Mouse (Mus musculus): Measurements from ENCODE around the gene Pcnx2. TPM values are rescaled to one million over a fixed set of nuclear protein-coding genes. Genes with fewer than 3 reads are reported as not detected.

The Pcnx2 gene
- total RNA-seq, 4 experiments from 2014 or later: 0.24 to 0.51 (median 0.38) TPM

DNA sequence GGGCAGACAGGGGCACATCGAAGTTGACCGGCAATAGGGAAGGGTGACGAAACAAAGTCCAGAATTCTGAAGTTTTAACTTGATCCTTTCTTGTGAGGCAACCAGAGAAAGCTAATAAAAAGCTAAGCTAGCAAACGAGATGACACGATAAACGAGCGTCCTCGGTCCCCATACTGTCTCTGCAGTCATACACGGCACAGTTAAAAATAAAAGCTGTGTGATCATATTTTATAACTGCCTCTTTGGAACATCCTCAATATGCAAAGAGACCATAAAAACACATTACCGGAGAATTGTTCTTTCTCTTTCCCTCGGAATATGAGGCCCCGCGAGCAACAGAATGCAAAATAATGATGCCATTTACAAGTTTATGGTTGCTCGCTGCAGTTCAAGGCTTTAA lies 76.1 kb downstream of the Pcnx2 start:
- DNase-seq (ENCODE audit: low spot score in 2 of 2): no peak

- DNase-seq (ENCODE audit: low spot score in 2 of 2): no peak
Observed at GRCm38 (mm10) chr8:125819797-125820196, 78.3 kb downstream of the Pcnx2 start.

DNA sequence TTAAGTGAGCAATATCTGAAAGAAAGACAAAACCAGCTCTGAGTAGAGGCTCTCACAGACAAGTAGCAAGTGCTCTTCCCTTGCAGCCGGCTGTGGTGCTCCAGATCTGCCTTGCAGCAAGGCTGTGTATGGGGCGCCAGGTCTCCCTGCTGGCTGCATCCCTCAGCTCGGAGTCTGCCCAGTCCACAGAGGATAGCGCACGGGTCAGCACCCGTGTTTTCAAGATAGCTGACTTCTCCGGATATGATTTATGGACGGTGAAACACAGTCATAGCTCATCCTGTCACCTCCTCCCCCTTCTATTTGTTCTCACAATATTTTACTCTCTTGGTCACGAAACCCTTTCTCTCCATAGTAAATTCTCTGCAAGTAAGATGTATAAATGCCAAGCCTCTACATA lies 79.3 kb downstream of the Pcnx2 start:
- no peak for DNase-seq (ENCODE audit: low spot score in 2 of 2)

- no peak for DNase-seq (ENCODE audit: low spot score in 2 of 2)
Observed at GRCm38 (mm10) chr8:125816742-125817141, 81.4 kb downstream of the Pcnx2 start.

DNA sequence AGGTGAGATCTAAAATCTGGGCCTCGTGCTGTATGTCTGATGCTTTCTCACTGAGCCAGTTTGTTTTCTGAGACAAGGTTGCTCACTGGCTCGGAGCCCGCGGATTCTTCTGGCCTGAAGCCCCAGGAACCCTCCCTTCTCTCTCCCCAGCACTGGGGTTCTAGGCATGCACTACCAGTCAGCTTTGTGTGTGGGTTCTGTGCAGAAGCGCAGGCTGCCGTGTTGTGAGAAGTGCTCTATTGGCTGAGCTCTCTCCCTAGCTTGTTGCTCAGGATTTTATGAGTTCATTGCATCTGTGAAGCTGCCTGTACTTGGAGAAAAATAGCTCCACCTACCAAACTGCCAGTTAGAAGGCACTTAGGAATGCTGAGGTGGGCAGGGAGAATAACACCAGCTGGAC lies 89.3 kb downstream of the Pcnx2 start:
- no peak for DNase-seq (ENCODE audit: low spot score in 2 of 2)

DNA sequence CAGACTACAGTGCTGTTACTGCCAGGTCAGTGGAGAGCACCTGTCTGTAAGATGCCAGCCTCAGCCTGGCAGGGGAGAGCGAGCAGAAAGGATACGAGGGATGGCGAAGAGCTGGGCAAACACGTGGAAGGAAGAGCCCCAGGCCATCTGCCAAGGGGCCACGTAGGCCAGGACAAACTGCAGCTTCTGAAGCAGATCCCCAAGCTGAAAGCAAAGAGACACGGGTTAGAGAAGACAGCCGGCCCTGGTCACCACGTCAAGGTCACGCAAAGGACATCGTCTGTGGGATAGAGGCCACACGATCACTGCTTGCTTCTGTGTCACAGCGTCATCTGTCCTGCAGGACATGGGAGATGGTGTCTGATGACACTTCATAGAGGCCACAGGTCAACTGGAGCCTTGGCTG lies 90.2 kb downstream of the Pcnx2 start:
- DNase-seq (ENCODE audit: low spot score in 2 of 2): peak; percentile 3 to 29

DNA sequence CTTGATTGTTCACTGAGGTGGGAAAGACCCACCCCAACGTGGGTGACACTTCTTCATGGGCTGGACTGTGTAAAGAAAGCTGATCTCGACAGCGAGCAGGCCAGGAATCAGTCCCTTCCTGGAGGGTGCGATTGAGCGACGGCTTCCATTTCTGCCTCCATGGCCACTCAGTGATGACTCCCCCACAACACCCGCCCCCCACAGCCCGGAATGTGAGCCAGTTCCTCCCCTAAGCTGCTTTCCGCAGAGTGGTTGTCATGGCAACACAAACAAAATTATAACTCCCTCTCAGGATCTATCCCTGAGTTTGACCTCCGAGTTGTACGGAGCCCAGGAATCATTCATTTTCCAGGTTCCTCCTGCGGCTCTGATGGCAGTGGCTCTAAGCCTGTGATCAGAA lies 91.7 kb downstream of the Pcnx2 start:
- no peak for DNase-seq (ENCODE audit: low spot score in 2 of 2)

GRCm38 (mm10) chr8:125796970-125797369 lies 101.1 kb downstream of the Pcnx2 start:
- DNase-seq (ENCODE audit: low spot score in 2 of 2): no peak

- no peak for DNase-seq (ENCODE audit: low spot score in 2 of 2)
Observed at GRCm38 (mm10) chr8:125795341-125795740, 102.8 kb downstream of the Pcnx2 start.

DNA sequence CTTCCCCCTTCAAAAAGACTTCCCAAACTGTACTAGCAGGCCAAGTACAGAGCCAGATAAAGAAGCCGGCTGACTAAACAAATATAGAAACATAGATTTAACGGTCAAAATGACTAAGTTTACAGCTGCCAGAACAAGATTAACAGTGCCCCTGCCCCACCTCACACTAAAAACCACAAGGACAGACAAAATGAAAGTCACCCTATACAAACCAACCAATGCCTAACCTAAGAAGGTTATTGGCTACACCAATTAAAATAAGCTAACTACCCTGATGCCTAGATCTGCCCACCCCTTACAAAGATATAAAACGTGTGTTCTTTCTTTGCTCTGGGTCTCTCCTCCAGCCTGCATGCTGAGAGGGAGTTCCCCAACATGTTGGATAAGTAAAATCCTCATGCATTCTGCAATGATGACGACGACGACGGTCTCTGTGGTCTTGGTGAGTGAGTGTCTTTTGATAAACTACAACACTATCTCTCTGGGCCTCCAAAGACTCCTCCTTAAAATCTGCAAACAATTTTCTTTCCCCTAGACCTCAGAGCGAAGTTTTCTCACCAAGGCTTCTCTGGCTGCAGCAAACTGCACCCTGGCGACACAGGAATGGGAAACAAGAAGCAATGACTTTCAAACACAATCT lies 105.2 kb downstream of the Pcnx2 start:
- no peak for DNase-seq (ENCODE audit: low spot score in 2 of 2)

- no peak for DNase-seq (ENCODE audit: low spot score in 2 of 2)
Observed at GRCm38 (mm10) chr8:125786886-125787285, 111.2 kb downstream of the Pcnx2 start.

DNA sequence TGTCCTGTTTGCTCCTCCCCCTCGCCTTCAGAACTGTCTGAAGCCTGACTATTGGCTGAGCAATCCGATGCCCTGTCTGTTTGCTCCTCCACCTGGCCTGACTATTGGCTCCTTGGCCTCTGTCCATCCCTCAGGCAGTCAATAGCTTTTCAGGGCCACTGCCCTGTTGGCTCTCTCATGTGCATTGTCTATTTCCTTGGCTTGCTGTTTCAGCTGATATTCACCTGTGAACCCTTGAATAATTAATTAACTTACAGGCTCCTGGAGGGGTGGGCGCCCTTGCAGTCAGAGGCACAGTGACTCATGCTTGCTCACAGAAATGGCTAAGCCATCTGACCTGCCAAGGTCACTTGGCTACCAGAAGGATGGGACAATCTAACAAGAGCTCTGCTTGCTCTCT lies 116.0 kb downstream of the Pcnx2 start:
- DNase-seq (ENCODE audit: low spot score in 2 of 2): no peak

DNA sequence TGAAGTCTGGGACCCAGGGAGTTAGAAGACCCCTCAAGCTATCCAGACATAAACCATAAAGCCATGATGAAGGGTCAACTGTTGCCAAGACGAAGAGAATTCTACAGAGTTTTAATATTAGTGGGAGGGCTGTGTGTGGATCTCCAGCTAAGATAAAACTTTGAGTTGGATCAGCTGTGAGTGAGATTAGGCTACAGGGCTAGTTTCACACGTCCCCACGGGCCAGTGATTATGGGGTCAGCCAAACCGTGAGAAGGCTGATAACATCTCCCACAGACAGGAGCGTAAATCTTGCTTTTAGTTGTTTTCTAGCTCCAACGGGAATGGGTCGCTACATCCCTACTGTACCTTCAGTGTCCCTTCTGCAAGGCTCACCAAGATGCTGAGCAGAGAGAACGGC lies 118.5 kb downstream of the Pcnx2 start:
- DNase-seq (ENCODE audit: low spot score in 2 of 2): no peak

DNA sequence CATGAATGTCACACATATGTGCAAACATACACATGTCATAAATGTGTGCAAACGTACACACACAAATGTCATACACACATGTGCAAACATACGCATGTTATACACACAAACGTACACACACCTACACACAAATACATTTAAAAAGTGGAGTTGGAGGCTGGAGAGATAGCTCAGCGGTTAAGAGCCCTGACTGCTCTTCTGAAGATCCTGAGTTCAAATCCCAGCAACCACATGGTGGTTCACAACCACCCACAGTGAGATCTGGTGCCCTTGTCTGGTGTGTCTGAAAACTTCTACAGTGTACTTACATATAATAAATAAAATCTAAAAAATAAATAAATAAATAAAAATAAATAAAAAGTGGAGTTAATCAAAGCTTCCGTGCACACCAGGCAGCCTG lies 119.2 kb downstream of the Pcnx2 start:
- DNase-seq (ENCODE audit: low spot score in 2 of 2): no peak

GRCm38 (mm10) chr8:125777478-125778164 lies 120.5 kb downstream of the Pcnx2 start:
- no peak for DNase-seq (ENCODE audit: low spot score in 2 of 2)

DNA sequence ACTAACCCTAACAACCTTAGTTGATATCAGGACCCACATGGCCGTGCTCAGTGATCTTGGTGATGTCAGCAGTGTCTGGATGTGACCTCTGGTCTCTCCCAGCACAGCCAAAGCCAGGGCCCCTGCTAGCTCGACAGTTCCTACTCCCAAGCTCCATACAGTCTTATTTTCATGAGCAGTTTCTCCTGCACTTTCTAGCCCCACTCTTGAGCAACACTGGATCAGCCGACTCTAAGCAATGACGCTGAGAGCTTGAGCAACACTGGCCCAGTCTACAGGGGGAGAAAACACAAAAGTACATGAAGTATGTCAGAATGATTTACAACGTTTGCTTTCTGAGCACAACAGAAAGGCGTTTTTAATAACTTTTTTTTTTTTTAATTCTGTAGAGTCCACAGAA lies 121.3 kb downstream of the Pcnx2 start:
- no peak for DNase-seq (ENCODE audit: low spot score in 2 of 2)

DNA sequence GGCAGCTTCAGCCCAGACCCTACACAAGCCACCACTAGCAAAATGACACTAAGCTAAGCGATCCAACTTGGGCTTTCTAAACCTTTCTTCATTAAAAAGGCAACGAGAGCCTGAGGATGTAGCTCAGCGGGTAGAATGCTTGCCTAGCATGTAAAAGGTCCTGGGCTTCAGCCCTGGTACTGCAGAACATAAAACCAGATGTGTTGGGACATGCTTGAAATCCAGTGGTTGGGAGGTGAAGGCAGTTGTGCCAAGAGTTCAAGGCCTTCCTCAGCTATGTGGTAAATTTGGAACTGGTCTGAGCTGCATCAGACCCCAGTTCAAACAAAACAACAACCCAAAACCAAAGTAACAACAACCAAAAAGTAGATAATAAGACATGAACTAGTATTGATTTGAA lies 121.8 kb downstream of the Pcnx2 start:
- DNase-seq (ENCODE audit: low spot score in 2 of 2): no peak

DNA sequence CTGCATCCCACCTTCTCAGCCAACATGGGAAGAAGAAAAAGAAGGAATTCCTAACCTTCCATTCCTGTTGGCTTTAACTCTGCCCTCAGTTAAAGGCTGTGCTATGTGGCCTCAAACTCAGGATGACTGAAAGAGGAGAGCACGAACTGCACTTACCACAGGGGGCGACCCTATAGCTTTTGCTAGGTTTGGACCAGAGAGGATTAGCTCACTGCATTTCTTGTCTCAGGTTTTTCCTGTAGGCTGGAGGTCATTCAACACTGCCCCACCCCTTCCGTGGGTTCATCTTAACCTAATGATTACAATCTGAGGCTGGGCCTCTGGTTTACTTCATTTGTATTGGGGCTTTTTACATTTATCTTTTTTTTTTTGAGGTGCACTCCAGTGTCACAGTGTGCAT lies 123.1 kb downstream of the Pcnx2 start:
- no peak for DNase-seq (ENCODE audit: low spot score in 2 of 2)

- no peak for DNase-seq (ENCODE audit: low spot score in 2 of 2)
Observed at GRCm38 (mm10) chr8:125773281-125773803, 124.8 kb downstream of the Pcnx2 start.

DNA sequence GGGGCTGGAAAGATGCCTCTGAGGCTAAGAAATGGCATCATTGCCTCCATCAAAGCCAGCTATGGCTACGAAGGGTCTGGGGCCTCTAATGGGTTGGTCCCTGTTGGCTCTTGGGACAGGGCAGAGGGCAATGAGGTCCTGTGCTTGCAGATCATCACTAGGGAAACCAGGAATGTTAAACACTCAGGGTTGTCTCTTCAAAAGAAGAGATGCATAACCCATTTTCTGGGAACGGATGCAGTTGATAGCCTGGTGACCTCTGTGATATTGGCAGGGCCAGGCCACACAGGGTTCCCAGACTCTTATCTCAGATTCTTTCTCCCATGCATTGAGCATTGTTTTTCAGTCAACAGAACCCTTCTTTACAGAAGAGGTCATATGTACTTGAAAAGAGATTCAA lies 125.8 kb downstream of the Pcnx2 start:
- DNase-seq (ENCODE audit: low spot score in 2 of 2): no peak

DNA sequence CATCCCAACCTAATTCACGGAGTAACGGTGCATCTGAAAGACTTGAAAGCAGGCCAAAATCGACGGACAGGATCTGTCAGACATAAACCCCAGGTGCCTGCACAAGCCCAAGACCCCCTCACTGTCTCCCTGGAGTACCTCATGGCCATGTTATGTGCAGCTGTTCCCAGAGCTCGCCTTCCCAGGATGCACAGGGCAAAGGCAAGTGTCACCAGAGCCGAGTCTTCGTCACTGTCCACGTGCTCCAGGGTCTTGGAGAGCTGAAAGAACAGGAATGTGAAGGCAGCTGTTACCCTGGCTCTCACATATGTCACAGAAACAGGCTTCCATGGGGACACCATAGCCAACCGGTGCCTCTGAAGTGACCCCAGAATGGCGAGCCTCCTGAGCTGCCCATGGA lies 130.0 kb downstream of the Pcnx2 start:
- no peak for DNase-seq (ENCODE audit: low spot score in 2 of 2)

DNA sequence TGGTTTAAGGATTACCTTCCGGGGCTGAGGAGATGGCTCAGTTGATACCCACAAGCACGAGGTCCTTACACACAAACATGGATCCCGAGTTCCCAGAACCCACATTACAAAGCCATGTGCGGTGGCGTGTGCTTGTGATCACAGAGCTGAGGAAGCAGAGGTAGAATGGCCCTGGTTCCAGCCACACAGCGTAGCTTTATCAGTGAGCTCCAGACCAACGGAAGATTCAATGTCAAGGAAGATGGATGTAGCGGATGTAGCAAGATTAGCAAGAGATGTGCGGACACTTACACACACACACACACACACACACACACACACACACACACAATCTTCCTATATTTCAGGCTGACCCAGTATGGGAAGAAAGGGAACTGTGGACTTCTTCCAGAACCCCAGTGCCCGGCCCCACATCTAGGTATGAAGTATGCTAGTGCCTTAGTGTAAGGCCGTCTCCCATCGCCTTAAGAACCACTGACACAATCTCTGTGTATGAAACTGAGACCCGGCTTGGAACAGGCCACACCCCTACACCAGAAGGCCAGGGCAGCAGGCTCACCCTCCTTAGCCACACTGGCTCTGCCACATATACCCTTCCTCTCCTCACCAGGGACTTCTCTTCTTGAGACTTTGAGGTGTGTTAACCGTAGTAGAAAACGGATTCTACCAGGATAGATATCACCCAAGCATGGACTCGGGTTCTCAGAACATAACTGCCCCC lies 134.9 kb downstream of the Pcnx2 start:
- DNase-seq (ENCODE audit: low spot score in 2 of 2): no peak

DNA sequence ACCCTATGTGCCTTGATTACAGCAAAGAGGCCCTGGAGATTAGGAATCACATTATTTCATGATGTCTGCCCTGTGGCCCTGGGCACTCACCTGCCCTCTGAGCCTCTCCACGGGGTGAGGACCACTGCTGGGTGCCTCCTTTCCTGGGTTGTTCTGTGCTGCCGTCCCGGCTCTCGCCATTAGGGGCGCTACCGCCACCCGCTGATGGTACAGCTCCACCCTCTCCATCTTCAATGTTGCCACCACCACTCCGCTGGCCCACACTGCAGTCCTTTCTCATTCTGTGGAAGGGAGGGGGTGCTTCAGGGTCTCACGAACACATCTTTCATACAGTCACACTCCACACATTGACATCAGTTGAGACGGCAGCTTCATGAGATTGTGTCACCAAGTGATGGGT lies 139.1 kb downstream of the Pcnx2 start:
- DNase-seq (ENCODE audit: low spot score in 2 of 2): no peak

Measured in gastrocnemius, adult 8-10 months (tissue).